Mouse (Mus musculus): ENCODE data around the gene Fam126a. TPM values are rescaled to one million over a fixed set of nuclear protein-coding genes. Genes with fewer than 3 reads are reported as not detected.

Gene Fam126a
- polyA plus RNA-seq (2014; fragmentation: Illumina TruSeq; extraction: RNeasy Lipid Tissue Mini Kit (QIAGEN cat#74804); ENCODE audit: low read depth, low replicate concordance), result 8.0 TPM

GRCm38 (mm10) chr5:24030579-24030969, at the start of gene Fam126a:
Fam126a (minus strand) TSS chr5:24030690.

Other genes with a start within 250 kb of the Fam126a start
- 7.4 TPM for gene Pus7, start 247.0 kb downstream of the Fam126a start, polyA plus RNA-seq (2014; fragmentation: Illumina TruSeq; extraction: RNeasy Lipid Tissue Mini Kit (QIAGEN cat#74804); ENCODE audit: low read depth, low replicate concordance)
- 10.4 TPM for gene Rint1, start 243.0 kb downstream of the Fam126a start, polyA plus RNA-seq (2014; fragmentation: Illumina TruSeq; extraction: RNeasy Lipid Tissue Mini Kit (QIAGEN cat#74804); ENCODE audit: low read depth, low replicate concordance)
- gene Tomm7, start 186.5 kb downstream of the Fam126a start, polyA plus RNA-seq (2014; fragmentation: Illumina TruSeq; extraction: RNeasy Lipid Tissue Mini Kit (QIAGEN cat#74804); ENCODE audit: low read depth, low replicate concordance), result 33.1 TPM
- gene Klhl7, start 69.9 kb upstream of the Fam126a start, polyA plus RNA-seq (2014; fragmentation: Illumina TruSeq; extraction: RNeasy Lipid Tissue Mini Kit (QIAGEN cat#74804); ENCODE audit: low read depth, low replicate concordance), result 24.4 TPM
- gene Nupl2, start 134.3 kb upstream of the Fam126a start, polyA plus RNA-seq (2014; fragmentation: Illumina TruSeq; extraction: RNeasy Lipid Tissue Mini Kit (QIAGEN cat#74804); ENCODE audit: low read depth, low replicate concordance), result 2.8 TPM